Mouse (Mus musculus) bone marrow, adult 2 months (tissue): ENCODE measurements around the gene Arhgef3.

Experiments
- CTCF ChIP-seq: fragments of 200-500 bp; IDR thresholded peaks from 2 replicates; pipeline ENCODE4 v1.5.1; 2011; ENCODE audit warnings: low read length, control low read depth; ENCODE audit not compliant: control insufficient read depth, insufficient read depth
- POLR2A ChIP-seq: fragments of 200-500 bp; IDR thresholded peaks from 2 replicates; pipeline ENCODE4 v1.6.1; 2011; ENCODE audit warnings: low read depth, mild to moderate bottlenecking, control low read depth, low read length, borderline replicate concordance; ENCODE audit not compliant: control insufficient read depth

- TF ChIP-seq CTCF (no peak), POLR2A (no peak)
These were observed 33.0 kb downstream of the Arhgef3 start for GRCm38 (mm10) chr14:27147726-27148125.
